Mouse (Mus musculus): ENCODE results near the gene Cnppd1. TPM values are rescaled to one million over a fixed set of nuclear protein-coding genes. Genes with fewer than 3 reads are reported as not detected.

Gene Cnppd1
- 37.5 and 44.3 TPM in 2 replicates for total RNA-seq (2017)

GRCm38 (mm10) chr1:75142301-75143261, at the start of gene Cnppd1, which contains the start of gene Retreg2:
Gene Cnppd1 (minus strand): TSS chr1:75142711.
Gene Retreg2 (plus strand): TSS chr1:75142778.
- ATAC-seq (replicated peaks in 1 of 2; ENCODE audit: insufficient read depth in 1 of 2, low FRiP score in 2 of 2, low TSS enrichment in 1 of 2, low read depth in 1 of 2, poor library complexity in 2 of 2, severe bottlenecking in 2 of 2) = peak; percentile 63 to 68

GRCm38 (mm10) chr1:75191622-75192402, 49.3 kb upstream of the Cnppd1 start, which contains the start of the genes Ankzf1 and Atg9a:
Gene Ankzf1 (plus strand): TSS chr1:75192151.
Gene Atg9a (minus strand): TSS chr1:75192196.
- peak; percentile 94 to 97 for ATAC-seq (replicated peaks in 1 of 2; ENCODE audit: insufficient read depth in 1 of 2, low FRiP score in 2 of 2, low TSS enrichment in 1 of 2, low read depth in 1 of 2, poor library complexity in 2 of 2, severe bottlenecking in 2 of 2)

GRCm38 (mm10) chr1:75191258-75191621, 48.7 kb upstream of the Cnppd1 start:
- no peak for ATAC-seq (replicated peaks in 1 of 2; ENCODE audit: insufficient read depth in 1 of 2, low FRiP score in 2 of 2, low TSS enrichment in 1 of 2, low read depth in 1 of 2, poor library complexity in 2 of 2, severe bottlenecking in 2 of 2)

- ATAC-seq (replicated peaks in 1 of 2; ENCODE audit: insufficient read depth in 1 of 2, low FRiP score in 2 of 2, low TSS enrichment in 1 of 2, low read depth in 1 of 2, poor library complexity in 2 of 2, severe bottlenecking in 2 of 2) = no peak
These were observed 48.1 kb upstream of the Cnppd1 start for GRCm38 (mm10) chr1:75190577-75190976.

- peak; percentile 68 to 71 for ATAC-seq (replicated peaks in 1 of 2; ENCODE audit: insufficient read depth in 1 of 2, low FRiP score in 2 of 2, low TSS enrichment in 1 of 2, low read depth in 1 of 2, poor library complexity in 2 of 2, severe bottlenecking in 2 of 2)
These were observed 45.5 kb upstream of the Cnppd1 start for GRCm38 (mm10) chr1:75187914-75188483.

- no peak for ATAC-seq (replicated peaks in 1 of 2; ENCODE audit: insufficient read depth in 1 of 2, low FRiP score in 2 of 2, low TSS enrichment in 1 of 2, low read depth in 1 of 2, poor library complexity in 2 of 2, severe bottlenecking in 2 of 2)
These were observed 44.6 kb upstream of the Cnppd1 start for GRCm38 (mm10) chr1:75187126-75187525.

- no peak for ATAC-seq (replicated peaks in 1 of 2; ENCODE audit: insufficient read depth in 1 of 2, low FRiP score in 2 of 2, low TSS enrichment in 1 of 2, low read depth in 1 of 2, poor library complexity in 2 of 2, severe bottlenecking in 2 of 2)
These were observed 43.0 kb upstream of the Cnppd1 start for GRCm38 (mm10) chr1:75185495-75185894.

GRCm38 (mm10) chr1:75182160-75182559, 39.6 kb upstream of the Cnppd1 start:
- no peak for ATAC-seq (replicated peaks in 1 of 2; ENCODE audit: insufficient read depth in 1 of 2, low FRiP score in 2 of 2, low TSS enrichment in 1 of 2, low read depth in 1 of 2, poor library complexity in 2 of 2, severe bottlenecking in 2 of 2)

- no peak for ATAC-seq (replicated peaks in 1 of 2; ENCODE audit: insufficient read depth in 1 of 2, low FRiP score in 2 of 2, low TSS enrichment in 1 of 2, low read depth in 1 of 2, poor library complexity in 2 of 2, severe bottlenecking in 2 of 2)
These were observed 38.9 kb upstream of the Cnppd1 start for GRCm38 (mm10) chr1:75181377-75181870.

GRCm38 (mm10) chr1:75180741-75181140, 38.2 kb upstream of the Cnppd1 start:
- ATAC-seq (replicated peaks in 1 of 2; ENCODE audit: insufficient read depth in 1 of 2, low FRiP score in 2 of 2, low TSS enrichment in 1 of 2, low read depth in 1 of 2, poor library complexity in 2 of 2, severe bottlenecking in 2 of 2) = no peak

- peak; percentile 74 to 88 for ATAC-seq (replicated peaks in 1 of 2; ENCODE audit: insufficient read depth in 1 of 2, low FRiP score in 2 of 2, low TSS enrichment in 1 of 2, low read depth in 1 of 2, poor library complexity in 2 of 2, severe bottlenecking in 2 of 2)
These were observed 37.6 kb upstream of the Cnppd1 start, which contains the start of gene Abcb6 for GRCm38 (mm10) chr1:75180105-75180590. Gene Abcb6 (minus strand): TSS chr1:75180392.

- peak; percentile 46 to 74 for ATAC-seq (replicated peaks in 1 of 2; ENCODE audit: insufficient read depth in 1 of 2, low FRiP score in 2 of 2, low TSS enrichment in 1 of 2, low read depth in 1 of 2, poor library complexity in 2 of 2, severe bottlenecking in 2 of 2)
These were observed 37.0 kb upstream of the Cnppd1 start for GRCm38 (mm10) chr1:75179334-75180104.

- peak; percentile 92 to 93 for ATAC-seq (replicated peaks in 1 of 2; ENCODE audit: insufficient read depth in 1 of 2, low FRiP score in 2 of 2, low TSS enrichment in 1 of 2, low read depth in 1 of 2, poor library complexity in 2 of 2, severe bottlenecking in 2 of 2)
These were observed 26.3 kb upstream of the Cnppd1 start, which contains the start of gene Zfand2b for GRCm38 (mm10) chr1:75168472-75169464. Gene Zfand2b (plus strand): TSS chr1:75168646.

GRCm38 (mm10) chr1:75168093-75168471, 25.6 kb upstream of the Cnppd1 start:
- ATAC-seq (replicated peaks in 1 of 2; ENCODE audit: insufficient read depth in 1 of 2, low FRiP score in 2 of 2, low TSS enrichment in 1 of 2, low read depth in 1 of 2, poor library complexity in 2 of 2, severe bottlenecking in 2 of 2) = peak in 1 of 2 experiments; percentile 3; a peak in 1 of 4 replicates

- ATAC-seq (replicated peaks in 1 of 2; ENCODE audit: insufficient read depth in 1 of 2, low FRiP score in 2 of 2, low TSS enrichment in 1 of 2, low read depth in 1 of 2, poor library complexity in 2 of 2, severe bottlenecking in 2 of 2) = no peak
These were observed 17.7 kb upstream of the Cnppd1 start for GRCm38 (mm10) chr1:75160256-75160617.
